Mouse (Mus musculus): ENCODE measurements around the gene Zbtb45. TPM values are rescaled to one million over a fixed set of nuclear protein-coding genes. Genes with fewer than 3 reads are reported as not detected.

Zbtb45 gene
- polyA plus RNA-seq, 2 experiments from 2014 or later: 5.6 to 7.4 TPM

Other genes with a start within 250 kb of the Zbtb45 start
- gene Zscan18, start 206.4 kb downstream of the Zbtb45 start, polyA plus RNA-seq (2017; shearing (Covaris generic)): 1 to 10 TPM in 1 of 2 experiments, under 1 TPM in 1; 0.42 to 1.4 TPM
- 10 to 100 TPM; 20.0 to 22.4 TPM for gene Zfp329, start 191.2 kb downstream of the Zbtb45 start, polyA plus RNA-seq (2017; shearing (Covaris generic))
- 100 to 1,000 TPM in 1 of 2 experiments, 10 to 100 TPM in 1; 91.9 to 118 TPM for gene Zfp110, start 175.3 kb downstream of the Zbtb45 start, polyA plus RNA-seq (2017; shearing (Covaris generic))
- gene Zfp128, start 128.9 kb downstream of the Zbtb45 start, polyA plus RNA-seq (2017; shearing (Covaris generic)): 1 to 10 TPM; 1.0 to 1.7 TPM
- 10 to 100 TPM in 1 of 2 experiments, 1 to 10 TPM in 1; 8.2 to 15.0 TPM for gene Zscan22, start 112.2 kb downstream of the Zbtb45 start, polyA plus RNA-seq (2017; shearing (Covaris generic))
- 1,000 to 10,000 TPM; 2,766 to 2,852 TPM for gene Rps5, start 87.7 kb downstream of the Zbtb45 start, polyA plus RNA-seq (2017; shearing (Covaris generic))
- not detected for gene Rnf225, start 82.6 kb downstream of the Zbtb45 start, polyA plus RNA-seq (2017; shearing (Covaris generic))
- gene Zfp324, start 44.2 kb downstream of the Zbtb45 start, polyA plus RNA-seq (2017; shearing (Covaris generic)): 1 to 10 TPM; 2.2 to 2.7 TPM
- 1 to 10 TPM; 3.8 to 5.7 TPM for gene Zfp446, start 32.2 kb downstream of the Zbtb45 start, polyA plus RNA-seq (2017; shearing (Covaris generic))
- under 1 TPM in 1 of 2 experiments, not detected in 1; 0.54 TPM for gene Slc27a5, start 11.8 kb downstream of the Zbtb45 start, polyA plus RNA-seq (2017; shearing (Covaris generic))
- gene Trim28, start 10.9 kb downstream of the Zbtb45 start, polyA plus RNA-seq (2017; shearing (Covaris generic)): 10 to 100 TPM; 37.1 to 75.2 TPM
- 100 to 1,000 TPM; 259 to 278 TPM for gene Chmp2a, start 24.8 kb upstream of the Zbtb45 start, polyA plus RNA-seq (2017; shearing (Covaris generic))
- gene Ube2m, start 28.2 kb upstream of the Zbtb45 start, polyA plus RNA-seq (2017; shearing (Covaris generic)): 10 to 100 TPM in 1 of 2 experiments, 1 to 10 TPM in 1; 7.9 to 14.3 TPM
- under 1 TPM; 0.35 to 0.84 TPM for gene Mzf1, start 44.7 kb upstream of the Zbtb45 start, polyA plus RNA-seq (2017; shearing (Covaris generic))
- not detected for gene Vmn1r85, start 85.1 kb upstream of the Zbtb45 start, polyA plus RNA-seq (2017; shearing (Covaris generic))
- gene Vmn1r86, start 109.9 kb upstream of the Zbtb45 start, polyA plus RNA-seq (2017; shearing (Covaris generic)): under 1 TPM in 1 of 2 experiments, not detected in 1; 0.05 TPM
- not detected for gene Vmn1r87, start 130.1 kb upstream of the Zbtb45 start, polyA plus RNA-seq (2017; shearing (Covaris generic))
- gene Vmn1r88, start 149.5 kb upstream of the Zbtb45 start, polyA plus RNA-seq (2017; shearing (Covaris generic)): under 1 TPM in 1 of 2 experiments, not detected in 1; 0.08 TPM
- not detected for gene Vmn1r89, start 203.0 kb upstream of the Zbtb45 start, polyA plus RNA-seq (2017; shearing (Covaris generic))